Mouse (Mus musculus): ENCODE measurements at regions not wholly inside any gene's neighbourhood (a gene's known extent, or its start where the extent isn't known, plus 50 kb on each side); places are given as distances from the start of the nearest gene placed in this dataset.

GRCm38 (mm10) chr1:194885687-194886077 lies 52.9 kb upstream of the Cd34 start:
- peak; percentile 32; the same call in 1 of the 2 replicates for TF ChIP-seq ETS1 (IDR thresholded peaks at IDR 0.05; ENCODE audit: low read depth, low read length)
- no peak for TF ChIP-seq POLR2A (IDR thresholded peaks at IDR 0.05; ENCODE audit: control insufficient read depth in 1 of 2, insufficient read depth in 1 of 2, low read depth in 1 of 2, low read length in 2 of 2, poor library complexity in 1 of 2)
- no peak for TF ChIP-seq CTCF (IDR thresholded peaks at IDR 0.05 in 2 of 3, conservative IDR thresholded peaks at IDR 0.05 in 1 of 3; ENCODE audit: control insufficient read depth in 1 of 3, insufficient read depth in 1 of 3, low read depth in 2 of 3, low read length in 3 of 3, poor library complexity in 1 of 3, severe bottlenecking in 1 of 3)
- no peak for TF ChIP-seq USF1 (IDR thresholded peaks at IDR 0.05; ENCODE audit: low read depth, low read length)
- TF ChIP-seq RAD21 (IDR thresholded peaks at IDR 0.05; ENCODE audit: low read depth, low read length), result no peak
- no peak for TF ChIP-seq CHD1 (IDR thresholded peaks at IDR 0.05; ENCODE audit: low read depth, low read length)
- TF ChIP-seq EP300 (IDR thresholded peaks at IDR 0.05; ENCODE audit: low read depth in 1 of 2, low read length in 2 of 2), result peak; percentile 68 to 74
- no peak for TF ChIP-seq MXI1 (IDR thresholded peaks at IDR 0.05; ENCODE audit: low read depth, low read length)
- TF ChIP-seq SMC3 (IDR thresholded peaks at IDR 0.05; ENCODE audit: low read depth, low read length), result no peak
- no peak for TF ChIP-seq MAX (IDR thresholded peaks at IDR 0.05; ENCODE audit: low read length)
- TF ChIP-seq ZNF384 (IDR thresholded peaks at IDR 0.05; ENCODE audit: low read depth, low read length), result no peak
- TF ChIP-seq MAZ (IDR thresholded peaks at IDR 0.05; ENCODE audit: low read depth, low read length), result no peak
- no peak for TF ChIP-seq MAFK (IDR thresholded peaks at IDR 0.05; ENCODE audit: borderline replicate concordance, low read depth, low read length)
- no peak for TF ChIP-seq MYC (IDR thresholded peaks at IDR 0.05; ENCODE audit: low read depth, low read length)

Measured in MEL (cell line).